Mouse (Mus musculus): Measurements from ENCODE around the gene Hspa12b.

Hspa12b gene

DNA sequence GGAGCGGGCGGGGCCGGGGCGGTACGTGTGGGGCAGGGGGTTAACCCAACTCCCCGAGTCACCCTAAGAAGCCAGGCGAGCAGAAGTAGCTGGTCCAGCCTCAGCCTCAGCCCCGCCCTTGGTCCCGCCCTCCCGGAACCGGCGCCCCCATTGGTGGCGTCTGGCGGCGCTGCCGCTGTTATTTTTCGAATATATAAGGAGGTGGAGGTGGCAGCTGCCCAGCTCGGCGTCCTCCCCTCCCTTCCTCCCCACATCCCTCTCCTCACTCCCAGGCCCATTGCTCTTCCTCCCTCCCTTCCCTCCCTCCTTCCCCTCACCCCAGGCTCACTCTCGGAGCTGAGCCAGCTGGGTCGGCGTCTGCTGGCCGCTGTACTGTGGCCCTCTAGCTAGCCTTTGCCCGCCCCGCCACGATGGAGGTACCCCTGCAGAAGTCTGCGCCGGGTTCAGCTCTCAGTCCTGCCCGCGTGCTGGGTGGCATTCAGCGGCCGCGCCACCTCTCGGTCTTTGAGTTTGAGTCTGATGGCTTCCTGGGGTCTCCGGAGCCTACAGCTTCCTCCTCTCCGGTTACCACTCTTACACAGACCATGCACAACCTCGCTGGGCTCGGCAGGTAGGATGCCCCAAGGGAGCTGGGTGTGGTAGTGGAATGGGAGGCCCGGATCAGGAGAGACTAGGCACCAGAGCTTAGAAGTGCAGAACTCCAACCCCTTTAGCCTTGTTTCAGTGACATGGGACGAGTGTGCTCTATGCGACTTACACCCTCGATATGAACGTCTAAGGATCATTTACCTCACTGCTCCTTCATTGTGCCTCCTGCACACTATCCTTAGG, 59.9 kb downstream of the Hspa12b start, which contains the start of the genes Cdc25b and Spef1:
TSS of gene Cdc25b (plus strand) at position 179 of the 831 bp plus-strand sequence.
TSS of gene Spef1 (minus strand) at position 512 of the 831 bp plus-strand sequence.
- DNase-seq: peak; percentile 89

DNA sequence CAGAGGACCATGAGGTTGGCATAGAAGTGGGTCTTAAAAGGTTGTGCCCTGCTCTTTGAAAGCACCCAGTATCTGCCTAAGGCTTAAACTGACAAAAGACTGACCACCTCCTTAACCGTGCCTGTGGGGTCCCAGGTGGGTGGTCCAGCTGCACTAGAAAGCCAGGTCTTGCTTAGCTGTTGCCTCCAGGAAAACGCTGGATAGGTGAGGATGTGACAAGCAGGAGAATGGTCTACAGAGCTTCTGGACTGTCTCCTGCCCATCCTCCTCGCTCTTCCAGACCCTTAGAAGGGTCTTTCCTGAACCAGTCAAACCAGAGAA, 60.5 kb downstream of the Hspa12b start:
- no peak for DNase-seq

DNA sequence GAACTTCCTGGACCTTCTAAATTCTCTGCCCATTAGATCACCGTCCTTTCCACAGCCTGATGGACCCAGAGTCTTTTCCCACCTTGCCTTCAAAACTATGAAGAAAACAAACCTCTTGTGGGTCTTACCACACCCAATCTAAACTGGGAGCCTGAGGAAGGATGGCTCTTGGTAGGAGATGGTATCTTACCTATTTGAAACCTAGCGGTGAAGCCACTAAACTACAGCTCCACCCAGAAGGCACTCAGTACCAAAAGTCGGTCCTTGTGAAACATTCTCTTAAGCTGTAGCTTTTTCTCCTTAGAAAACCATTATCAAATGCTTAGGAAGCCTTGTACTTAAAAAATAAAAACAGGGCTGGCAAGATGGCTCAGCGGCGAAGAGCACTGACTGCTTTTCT, 61.2 kb downstream of the Hspa12b start:
- no peak for DNase-seq

DNA sequence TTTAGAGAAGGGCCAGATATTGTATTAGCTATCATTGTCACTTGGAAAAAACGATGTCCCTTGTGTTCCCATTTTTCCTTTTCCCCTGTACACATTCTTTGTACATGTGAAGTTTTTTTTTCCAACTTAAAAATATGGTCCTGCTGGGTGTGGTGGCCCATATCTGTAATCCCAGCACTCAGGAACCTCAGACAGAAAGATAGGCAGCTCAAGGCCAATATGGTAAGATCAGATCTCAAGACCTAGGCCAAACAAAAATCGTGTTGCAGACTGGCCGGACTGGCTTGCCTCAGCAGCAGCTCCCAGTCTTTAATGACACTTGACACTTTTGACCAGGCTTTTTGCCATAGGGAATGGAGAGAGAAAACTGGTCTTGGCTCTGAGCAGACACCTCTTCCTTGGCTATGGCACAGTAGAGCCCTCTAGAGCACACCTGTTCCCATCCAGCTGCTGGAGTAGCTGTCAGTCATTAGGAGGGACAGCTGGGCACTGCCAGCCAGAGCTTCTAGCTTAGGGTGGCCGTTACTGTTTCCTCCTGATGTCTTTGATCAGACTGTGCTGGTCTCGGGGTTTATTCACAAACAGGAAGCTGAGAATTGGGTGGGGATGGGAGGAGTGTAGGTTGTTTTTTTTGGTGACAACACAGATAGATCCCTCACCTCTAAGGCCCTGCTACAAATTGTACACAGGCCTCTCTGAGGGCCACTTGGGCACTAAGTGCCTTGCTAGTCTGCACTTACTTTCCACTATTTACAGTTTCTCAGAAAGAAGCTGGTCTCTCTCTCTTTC, 62.6 kb downstream of the Hspa12b start:
- DNase-seq: no peak

DNA sequence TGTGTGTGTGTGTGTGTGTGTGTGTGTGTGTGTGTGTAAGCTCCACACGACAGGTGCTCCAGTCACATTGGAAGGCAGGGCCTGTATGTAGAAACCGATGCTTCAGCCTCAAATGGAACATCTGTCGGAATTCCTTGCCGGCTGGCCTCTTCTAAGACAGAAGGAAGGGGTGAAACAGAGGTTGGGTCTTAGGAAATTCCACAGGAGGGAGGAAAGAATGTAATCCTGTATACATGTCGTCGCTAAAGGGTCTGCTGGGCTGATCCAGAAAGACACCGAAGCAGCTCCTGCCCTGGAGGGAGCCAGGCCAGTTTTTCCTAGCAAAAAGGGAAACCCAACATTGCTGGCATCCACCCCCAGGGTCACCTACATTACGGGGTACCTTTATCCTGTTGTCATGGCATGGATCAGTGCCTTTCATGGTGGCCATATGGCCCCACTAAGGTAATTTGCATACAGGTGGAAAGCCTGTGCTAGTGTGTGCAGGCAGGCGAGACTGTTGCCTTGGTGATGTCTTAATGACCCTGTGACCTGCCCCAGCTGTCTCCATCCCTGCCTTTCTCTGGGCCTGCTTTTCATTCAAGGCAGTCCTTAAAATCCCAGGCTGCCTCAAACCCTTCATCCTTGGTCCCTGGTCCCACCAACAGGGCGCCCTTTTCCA, 63.4 kb downstream of the Hspa12b start:
- no peak for DNase-seq

DNA sequence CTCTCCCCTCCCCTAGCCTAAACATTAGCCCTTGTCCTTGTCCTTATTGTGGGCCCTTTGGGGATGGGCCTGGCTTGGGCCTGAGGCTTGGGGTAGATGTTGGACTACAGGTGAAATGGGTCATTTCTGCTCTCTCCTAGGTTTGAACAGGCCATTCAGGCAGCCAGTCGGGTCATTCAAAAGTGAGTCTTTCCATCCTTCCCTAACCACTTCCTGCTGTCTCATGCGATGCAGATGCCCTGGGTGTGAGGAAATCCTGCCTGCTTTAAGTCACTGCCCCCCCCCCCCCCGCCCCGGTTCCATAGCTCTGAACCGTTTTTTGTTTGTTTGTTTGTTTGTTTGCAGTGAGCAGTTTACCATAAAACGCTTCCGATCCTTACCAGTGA, 63.9 kb downstream of the Hspa12b start:
- no peak for DNase-seq
